Mouse (Mus musculus) hindbrain, embryonic 14.5 days (tissue): Measurements from ENCODE around the gene Camkv. TPM values are rescaled to one million over a fixed set of nuclear protein-coding genes. Genes with fewer than 3 reads are reported as not detected.

Source experiments
- ATAC-seq: fragments of 200-750 bp; cut with Nextera tagmentation; 2 replicates; pipeline ENCODE4 v1.8.0; 2017; ENCODE audit warnings: moderate number of reproducible peaks, mild to moderate bottlenecking, moderate TSS enrichment, moderate library complexity; ENCODE audit not compliant: low FRiP score
- DNase-seq: peaks from one replicate; pipeline ENCODE4 v3.0.0-alpha.2; 2015; ENCODE audit warnings: low spot score
- H3K27ac ChIP-seq: fragments of 300-500 bp; sonication (generic); 2 replicates; pipeline ENCODE4 v1.5.1; 2014; ENCODE audit warnings: mild to moderate bottlenecking, moderate library complexity
- H3K27me3 ChIP-seq: fragments of 300-500 bp; sonication (generic); 2 replicates; pipeline ENCODE4 v1.6.1; 2014; ENCODE audit warnings: mild to moderate bottlenecking, low read length, mixed read lengths; ENCODE audit not compliant: control insufficient read depth, insufficient read depth
- H3K36me3 ChIP-seq: fragments of 300-500 bp; sonication (generic); replicated peaks from 2 replicates; pipeline ENCODE4 v1.6.1; 2014; ENCODE audit not compliant: control insufficient read depth, insufficient read depth
- H3K4me1 ChIP-seq: fragments of 300-500 bp; sonication (generic); replicated peaks from 2 replicates; pipeline ENCODE4 v1.6.1; 2014; ENCODE audit warnings: antibody characterized with exemption, low read length, mixed read lengths; ENCODE audit not compliant: control insufficient read depth, insufficient read depth
- H3K4me2 ChIP-seq: fragments of 300-500 bp; sonication (generic); replicated peaks from 2 replicates; pipeline ENCODE4 v1.6.1; 2014; ENCODE audit warnings: mild to moderate bottlenecking, moderate library complexity
- H3K4me3 ChIP-seq: fragments of 300-500 bp; sonication (generic); replicated peaks from 2 replicates; pipeline ENCODE4 v1.5.1; 2014; ENCODE audit warnings: mild to moderate bottlenecking, low read length
- H3K9ac ChIP-seq: fragments of 300-500 bp; sonication (generic); 2 replicates; pipeline ENCODE4 v1.6.1; 2014
- H3K9me3 ChIP-seq: fragments of 300-500 bp; sonication (generic); 2 replicates; pipeline ENCODE4 v1.6.1; 2016; ENCODE audit warnings: low read length; ENCODE audit not compliant: control insufficient read depth
- WGBS: fragments of 180-500 bp; shearing (Covaris S2); extraction: QIAGEN DNeasy Blood & Tissue Kit; methylation state at CpG from one replicate; pipeline ENCODE4 v1.1.7; 2014; 5-methylcytosine and 5-hydroxymethylcytosine counted together
- polyA plus RNA-seq: library from polyadenylated mRNA; unstranded; fragments of >200 nt; fragmentation: Nextera tagmentation; extraction: Ambion mirVana; gene quantifications from 2 replicates; pipeline ENCODE4 v1.2.1, GENCODE M21; 2014

The Camkv gene
- polyA plus RNA-seq, 1 experiment from 2014 or later: 16.7 TPM

- Histone ChIP-seq H3K4me3 (no peak overlapping the region), H3K9me3 (no peaks in the 10 kb centered on the region), H3K4me1 (peaks cover 16% of the 10 kb centered on the region), H3K27me3 (no peaks in the 10 kb centered on the region), H3K27ac (no peak overlapping the region), H3K4me2 (no peak overlapping the region), H3K36me3 (no peaks in the 10 kb centered on the region), H3K9ac (no peak overlapping the region)
- ATAC-seq (no peak), DNase-seq (no peak)
- 91% methylated on average over 9 of the region's 9 CpGs for WGBS
Measured at GRCm38 (mm10) chr9:107964681-107965080, 29.2 kb downstream of the Camkv start.

GRCm38 (mm10) chr9:107966676-107967075 is 31.2 kb downstream of the Camkv start:
- no peak overlapping the region for H3K4me3 ChIP-seq
- H3K36me3 ChIP-seq: no peaks in the 10 kb centered on the region
- H3K9me3 ChIP-seq: no peaks in the 10 kb centered on the region
- H3K4me1 ChIP-seq: peaks cover 6% of the 10 kb centered on the region; the same call in 1 of the 2 replicates
- WGBS: 93% methylated on average over 10 of the region's 10 CpGs
- no peaks in the 10 kb centered on the region for H3K27me3 ChIP-seq
- no peak overlapping the region for H3K4me2 ChIP-seq
- no peak overlapping the region for H3K9ac ChIP-seq
- ATAC-seq: no peak
- DNase-seq: no peak
- H3K27ac ChIP-seq: no peak overlapping the region

GRCm38 (mm10) chr9:107967437-107967836 is 32.0 kb downstream of the Camkv start:
- DNase-seq (no peak), ATAC-seq (no peak)
- no peaks in the 10 kb centered on the region for H3K9me3 ChIP-seq
- H3K27ac ChIP-seq: no peak overlapping the region
- H3K4me3 ChIP-seq: no peak overlapping the region
- 89% methylated on average over 6 of the region's 6 CpGs for WGBS
- H3K9ac ChIP-seq: no peak overlapping the region
- H3K4me2 ChIP-seq: no peak overlapping the region
- H3K36me3 ChIP-seq: no peaks in the 10 kb centered on the region
- H3K27me3 ChIP-seq: no peaks in the 10 kb centered on the region
- no peaks in the 10 kb centered on the region for H3K4me1 ChIP-seq

- ATAC-seq: no peak
- DNase-seq: no peak
- H3K9ac ChIP-seq: no peak overlapping the region
- H3K4me3 ChIP-seq: no peak overlapping the region
- no peaks in the 10 kb centered on the region for H3K9me3 ChIP-seq
- no peak overlapping the region for H3K27ac ChIP-seq
- 95% methylated on average over 7 of the region's 7 CpGs for WGBS
- no peaks in the 10 kb centered on the region for H3K4me1 ChIP-seq
- no peaks in the 10 kb centered on the region for H3K27me3 ChIP-seq
- no peaks in the 10 kb centered on the region for H3K36me3 ChIP-seq
- H3K4me2 ChIP-seq: no peak overlapping the region
Measured at GRCm38 (mm10) chr9:107968531-107968930, 33.1 kb downstream of the Camkv start.

- Histone ChIP-seq H3K4me3 (no peak overlapping the region), H3K27me3 (no peaks in the 10 kb centered on the region), H3K27ac (no peak overlapping the region), H3K9ac (no peak overlapping the region), H3K9me3 (no peaks in the 10 kb centered on the region), H3K4me2 (no peak overlapping the region), H3K36me3 (no peaks in the 10 kb centered on the region), H3K4me1 (no peaks in the 10 kb centered on the region)
- DNase-seq: no peak
- 89% methylated on average over 5 of the region's 5 CpGs for WGBS
- no peak for ATAC-seq
Measured at GRCm38 (mm10) chr9:107970311-107970710, 34.8 kb downstream of the Camkv start.

GRCm38 (mm10) chr9:107971690-107972541 is 36.4 kb downstream of the Camkv start:
- 86% methylated on average over 8 of the region's 8 CpGs for WGBS
- H3K9ac ChIP-seq: no peak overlapping the region
- H3K36me3 ChIP-seq: no peaks in the 10 kb centered on the region
- H3K9me3 ChIP-seq: no peaks in the 10 kb centered on the region
- H3K27me3 ChIP-seq: no peaks in the 10 kb centered on the region
- DNase-seq (no peak), ATAC-seq (no peak)
- H3K4me3 ChIP-seq: no peak overlapping the region
- H3K4me2 ChIP-seq: no peak overlapping the region
- H3K4me1 ChIP-seq: no peaks in the 10 kb centered on the region
- no peak overlapping the region for H3K27ac ChIP-seq

GRCm38 (mm10) chr9:107974491-107975171 is 39.2 kb downstream of the Camkv start:
- Histone ChIP-seq H3K4me1 (no peaks in the 10 kb centered on the region), H3K9ac (no peak overlapping the region), H3K27ac (no peak overlapping the region), H3K4me2 (no peak overlapping the region), H3K36me3 (no peaks in the 10 kb centered on the region), H3K4me3 (no peak overlapping the region), H3K27me3 (no peaks in the 10 kb centered on the region), H3K9me3 (no peaks in the 10 kb centered on the region)
- DNase-seq (no peak), ATAC-seq (no peak)
- 84% methylated on average over 10 of the region's 10 CpGs for whole genome bisulfite sequencing

- 72% methylated on average over 12 of the region's 12 CpGs for WGBS
- Histone ChIP-seq H3K4me3 (no peak within 1 kb of the TSS), H3K36me3 (no peaks in the 10 kb centered on the region), H3K4me1 (no peaks in the 10 kb centered on the region), H3K9ac (no peak within 1 kb of the TSS), H3K4me2 (no peak within 1 kb of the TSS), H3K9me3 (no peaks in the 10 kb centered on the region), H3K27ac (no peak within 1 kb of the TSS), H3K27me3 (no peaks in the 10 kb centered on the region)
- ATAC-seq (no peak), DNase-seq (no peak)
Measured at GRCm38 (mm10) chr9:107975399-107976386, 40.2 kb downstream of the Camkv start, which contains the start of gene Uba7. Uba7 (plus strand) TSS chr9:107975505.

- Histone ChIP-seq H3K4me3 (no peak overlapping the region), H3K4me1 (peaks cover 9% of the 10 kb centered on the region; the same call in 1 of the 2 replicates), H3K9ac (no peak overlapping the region), H3K27ac (no peak overlapping the region), H3K4me2 (no peak overlapping the region), H3K27me3 (no peaks in the 10 kb centered on the region), H3K36me3 (no peaks in the 10 kb centered on the region), H3K9me3 (no peaks in the 10 kb centered on the region)
- no peak for DNase-seq
- WGBS: 91% methylated on average over 12 of the region's 12 CpGs
- no peak for ATAC-seq
Measured at GRCm38 (mm10) chr9:107978815-107979214, 43.3 kb downstream of the Camkv start.
